Mouse (Mus musculus) ES-Bruce4 (cell line): ENCODE data around the gene Ankrd60.

Experiments
- CTCF ChIP-seq: IDR thresholded peaks from one replicate; pipeline ENCODE4 v1.8.1; 2011; ENCODE audit warnings: low read depth, low read length
- EP300 ChIP-seq: IDR thresholded peaks from 2 replicates; pipeline ENCODE4 v1.6.1; 2011; ENCODE audit warnings: low read depth, low read length; ENCODE audit not compliant: insufficient read depth
- POLR2A ChIP-seq: IDR thresholded peaks from one replicate; pipeline ENCODE4 v1.8.1; 2011; ENCODE audit warnings: low read length; ENCODE audit not compliant: insufficient read depth

DNA sequence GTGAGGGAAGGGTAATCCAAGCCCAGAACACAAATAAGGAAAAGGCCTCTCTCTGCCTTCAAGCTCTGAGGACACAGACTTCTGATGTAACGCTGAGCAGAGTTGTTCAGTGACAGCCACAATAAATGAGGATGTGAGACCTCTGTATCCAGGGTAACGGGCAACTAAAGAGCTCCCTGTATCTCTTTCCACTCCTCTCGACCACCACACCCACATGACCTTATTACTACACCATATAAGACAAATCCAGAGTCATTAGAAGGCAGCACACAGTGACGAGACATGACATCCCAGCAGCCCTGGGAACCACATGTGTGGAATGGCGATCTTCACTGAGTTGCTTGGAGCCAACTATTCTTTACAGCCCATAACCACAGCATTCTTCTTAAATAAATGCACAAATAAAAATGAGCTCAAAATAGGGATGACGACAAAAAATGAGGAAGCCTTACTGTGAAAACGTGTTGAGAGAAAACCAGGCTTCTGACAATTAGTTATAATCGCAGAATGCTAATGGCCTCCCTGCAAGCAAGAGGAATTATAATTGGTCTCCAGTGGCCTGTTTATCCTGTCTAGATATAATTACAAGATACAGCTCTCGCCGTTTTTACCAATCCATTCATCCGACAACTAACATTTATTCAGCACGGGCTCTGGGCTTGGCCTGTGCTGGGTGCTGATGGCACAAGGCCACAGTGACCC, 27.7 kb upstream of the Ankrd60 start:
- TF ChIP-seq POLR2A (no peak), CTCF (no peak), EP300 (no peak)
